Mouse (Mus musculus) adrenal gland, postnatal 10 days (tissue): ENCODE data around the gene Gm20431. TPM values are rescaled to one million over a fixed set of nuclear protein-coding genes. Genes with fewer than 3 reads are reported as not detected.
A peak's percentile ranks its signal among the peaks of the same experiment; 100 is the strongest.
"Not testable (repeated sequence)": the region's sequence is repeated elsewhere in the genome, so short reads cannot be mapped to it uniquely, and the experiment has no call there.

ENCODE experiments used
- DNase-seq: peaks from one replicate; pipeline ENCODE4 v3.0.0; 2021; ENCODE audit warnings: mixed read lengths
- total RNA-seq, 2 experiments: library from RNA; stranded (reverse); gene quantifications; 2 replicates each; pipeline ENCODE4 v1.2.3; 2021

Gm20431 gene
- total RNA-seq, 2 experiments from 2014 or later = 16.4 to 17.5 TPM

GRCm38 (mm10) chr2:167659177-167659846 lies 2.0 kb downstream of the Gm20431 start:
- DNase-seq = no peak

- DNase-seq = no peak
Observed at GRCm38 (mm10) chr2:167658712-167659111, 2.6 kb downstream of the Gm20431 start.

- DNase-seq = no peak
Observed at GRCm38 (mm10) chr2:167657973-167658372, 3.3 kb downstream of the Gm20431 start.

GRCm38 (mm10) chr2:167656629-167657478 lies 4.4 kb downstream of the Gm20431 start:
- peak; percentile 46 for DNase-seq

GRCm38 (mm10) chr2:167654911-167655600 lies 6.2 kb downstream of the Gm20431 start:
- no peak for DNase-seq

GRCm38 (mm10) chr2:167652694-167653093 lies 8.6 kb downstream of the Gm20431 start:
- DNase-seq = no peak

GRCm38 (mm10) chr2:167651622-167652021 lies 9.7 kb downstream of the Gm20431 start:
- DNase-seq = no peak

- DNase-seq = no peak
Observed at GRCm38 (mm10) chr2:167649290-167650032, 11.8 kb downstream of the Gm20431 start.

GRCm38 (mm10) chr2:167646411-167646810 lies 14.9 kb downstream of the Gm20431 start:
- DNase-seq = no peak

GRCm38 (mm10) chr2:167643356-167644052 lies 17.8 kb downstream of the Gm20431 start:
- DNase-seq = not testable (repeated sequence)

- DNase-seq = no peak
Observed at GRCm38 (mm10) chr2:167642164-167642563, 19.1 kb downstream of the Gm20431 start.

GRCm38 (mm10) chr2:167641337-167641736 lies 20.0 kb downstream of the Gm20431 start:
- DNase-seq = peak; percentile 75

- no peak for DNase-seq
Observed at GRCm38 (mm10) chr2:167640279-167640678, 21.0 kb downstream of the Gm20431 start.

GRCm38 (mm10) chr2:167634865-167635512 lies 26.3 kb downstream of the Gm20431 start:
- no peak for DNase-seq

GRCm38 (mm10) chr2:167634338-167634770 lies 26.9 kb downstream of the Gm20431 start:
- peak; percentile 97 for DNase-seq

GRCm38 (mm10) chr2:167633537-167633872 lies 27.8 kb downstream of the Gm20431 start:
- DNase-seq = no peak

- no peak for DNase-seq
Observed at GRCm38 (mm10) chr2:167632731-167633536, 28.4 kb downstream of the Gm20431 start.

- peak; percentile 98 for DNase-seq
Observed at GRCm38 (mm10) chr2:167631591-167632448, 29.5 kb downstream of the Gm20431 start, which contains the start of gene Ube2v1. Gene Ube2v1 (minus strand): TSS chr2:167632095.

GRCm38 (mm10) chr2:167631181-167631590 lies 30.1 kb downstream of the Gm20431 start:
- DNase-seq = peak; percentile 51
